Mouse (Mus musculus): ENCODE data around the gene Cyp2d10.

DNA sequence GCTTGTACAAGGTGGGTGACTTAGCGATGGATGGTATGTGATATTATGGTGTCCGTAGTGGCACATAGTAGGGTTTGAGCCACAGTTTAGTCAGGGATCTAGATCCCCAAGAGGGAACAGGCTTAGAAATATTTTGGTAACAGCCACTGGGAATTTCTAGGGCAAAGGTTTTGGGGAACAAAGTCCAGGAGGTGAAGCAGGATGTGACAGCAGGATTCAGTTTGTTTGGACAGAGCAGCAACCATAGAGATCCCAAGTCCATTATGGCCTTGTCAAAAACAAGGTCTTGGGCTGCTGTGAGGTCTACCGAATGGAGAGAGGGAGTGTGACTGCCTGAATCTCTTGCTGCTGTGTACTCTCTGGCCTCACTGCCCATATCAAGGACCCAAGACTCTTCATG, 36.7 kb upstream of the Cyp2d10 start:
- TF ChIP-seq MAX (IDR thresholded peaks at IDR 0.05; ENCODE audit: low read depth) (no peak), POLR2A (IDR thresholded peaks at IDR 0.05; ENCODE audit: insufficient read length, low read depth) (no peak), POLR2AphosphoS2 (IDR thresholded peaks at IDR 0.05; ENCODE audit: insufficient read length, low read depth) (no peak), USF1 (IDR thresholded peaks at IDR 0.05; ENCODE audit: low read depth) (no peak), E2F4 (IDR thresholded peaks at IDR 0.05; ENCODE audit: insufficient read depth) (no peak), TCF12 (IDR thresholded peaks at IDR 0.05; ENCODE audit: insufficient read depth, poor library complexity, severe bottlenecking) (no peak), MYOG (IDR thresholded peaks at IDR 0.05; ENCODE audit: control insufficient read depth in 1 of 3, insufficient read depth in 1 of 3, insufficient read length in 2 of 3, low read depth in 2 of 3) (no peak), SRF (IDR thresholded peaks at IDR 0.05; ENCODE audit: control insufficient read depth, insufficient read length, low read depth) (no peak), CEBPB (IDR thresholded peaks at IDR 0.05; ENCODE audit: insufficient read depth, poor library complexity, severe bottlenecking) (no peak)
